Mouse (Mus musculus) liver, adult 2 months (tissue): ENCODE results near the gene Parpbp. TPM values are rescaled to one million over a fixed set of nuclear protein-coding genes. Genes with fewer than 3 reads are reported as not detected.

Source experiments
- DNase-seq: peaks from one replicate; pipeline ENCODE4 v3.0.0-alpha.2; 2011; ENCODE audit warnings: low read depth, low spot score; ENCODE audit errors: extremely low read depth
- H3K27ac ChIP-seq: fragments of 200-500 bp; replicated peaks from 2 replicates; pipeline ENCODE4 v1.5.1; 2012; ENCODE audit warnings: low read depth, mild to moderate bottlenecking, control low read depth, inconsistent platforms, low read length; ENCODE audit not compliant: insufficient read depth
- H3K27me3 ChIP-seq: fragments of 200-500 bp; 2 replicates; pipeline ENCODE4 v1.6.1; 2012; ENCODE audit warnings: mild to moderate bottlenecking, moderate library complexity, low read length, inconsistent platforms; ENCODE audit not compliant: control insufficient read depth, insufficient read depth
- H3K36me3 ChIP-seq: fragments of 200-500 bp; 2 replicates; pipeline ENCODE4 v1.6.1; 2012; ENCODE audit warnings: low read length, inconsistent platforms; ENCODE audit not compliant: control insufficient read depth, insufficient read depth
- H3K4me1 ChIP-seq: fragments of 200-500 bp; 2 replicates; pipeline ENCODE4 v1.6.1; 2011; ENCODE audit warnings: low read length; ENCODE audit not compliant: control insufficient read depth, insufficient read depth
- H3K4me3 ChIP-seq: fragments of 200-500 bp; 2 replicates; pipeline ENCODE4 v1.5.1; 2011; ENCODE audit warnings: low read depth, mild to moderate bottlenecking, control low read depth, low read length, moderate library complexity; ENCODE audit not compliant: insufficient read depth
- H3K79me2 ChIP-seq: fragments of 200-500 bp; 2 replicates; pipeline ENCODE4 v1.6.1; 2012; ENCODE audit warnings: inconsistent platforms, mild to moderate bottlenecking, low read length, moderate library complexity; ENCODE audit not compliant: control insufficient read depth, insufficient read depth
- H3K9ac ChIP-seq: fragments of 200-500 bp; 2 replicates; pipeline ENCODE4 v1.6.1; 2012; ENCODE audit warnings: low read depth, mild to moderate bottlenecking, control low read depth, inconsistent platforms, low read length
- CTCF ChIP-seq: fragments of 200-500 bp; IDR thresholded peaks from 2 replicates; pipeline ENCODE4 v1.5.1; 2011; ENCODE audit warnings: low read depth, low read length, control low read depth
- POLR2A ChIP-seq: fragments of 200-500 bp; IDR thresholded peaks from 2 replicates; pipeline ENCODE4 v1.6.1; 2011; ENCODE audit warnings: low read length, control low read depth; ENCODE audit not compliant: insufficient read depth; ENCODE audit errors: extremely low read depth
- WGBS: fragments of 180-500 bp; shearing (Covaris S2); methylation state at CpG from one replicate; pipeline ENCODE4 v1.1.7; 2018; 5-methylcytosine and 5-hydroxymethylcytosine counted together
- polyA plus RNA-seq: library from polyadenylated mRNA; depleted of rRNA; stranded (reverse); fragments of >200 nt; gene quantifications from 2 replicates; pipeline ENCODE4 v1.2.3, GENCODE M21; 2012; rRNA removed
- total RNA-seq: library from RNA; depleted of rRNA; stranded (reverse); fragments of >200 nt; gene quantifications from 2 replicates; pipeline ENCODE4 v1.2.3, GENCODE M21; 2014; rRNA removed

Gene Parpbp
- total and polyA plus RNA-seq, 2 experiments: 0.02 to 0.09 TPM

GRCm38 (mm10) chr10:88054233-88054985 lies 92.3 kb downstream of the Parpbp start:
- TF ChIP-seq POLR2A (no peak), CTCF (no peak)
- Histone ChIP-seq H3K27ac (no peak overlapping the region), H3K27me3 (no peaks in the 10 kb centered on the region), H3K36me3 (no peaks in the 10 kb centered on the region), H3K4me1 (peaks cover 2% of the 10 kb centered on the region; the same call in 1 of the 2 replicates), H3K4me3 (no peak overlapping the region), H3K9ac (no peak overlapping the region), H3K79me2 (no peaks in the 10 kb centered on the region)
- peak; percentile 7 for DNase-seq
- WGBS: 69% methylated on average over 14 of the region's 14 CpGs

- no peak for TF ChIP-seq CTCF
- no peak for TF ChIP-seq POLR2A
- H3K27me3 ChIP-seq: no peaks in the 10 kb centered on the region
- no peaks in the 10 kb centered on the region for H3K4me1 ChIP-seq
- H3K4me3 ChIP-seq: no peak overlapping the region
- H3K79me2 ChIP-seq: no peaks in the 10 kb centered on the region
- H3K36me3 ChIP-seq: no peaks in the 10 kb centered on the region
- no peak for DNase-seq
- WGBS: 75% methylated on average over 11 of the region's 11 CpGs
- no peak overlapping the region for H3K27ac ChIP-seq
- H3K9ac ChIP-seq: no peak overlapping the region
Measured at GRCm38 (mm10) chr10:88046098-88046771, 100.5 kb downstream of the Parpbp start.

- Histone ChIP-seq H3K36me3 (no peaks in the 10 kb centered on the region), H3K4me1 (no peaks in the 10 kb centered on the region), H3K9ac (no peak overlapping the region), H3K27ac (no peak overlapping the region), H3K27me3 (no peaks in the 10 kb centered on the region), H3K79me2 (no peaks in the 10 kb centered on the region), H3K4me3 (no peak overlapping the region)
- TF ChIP-seq POLR2A (no peak), CTCF (no peak)
- 86% methylated on average over 4 of the region's 4 CpGs for WGBS
- no peak for DNase-seq
Measured at GRCm38 (mm10) chr10:88044297-88044696, 102.4 kb downstream of the Parpbp start.

Other genes starting within 250 kb of the Parpbp start
- gene Pmch, start 55.9 kb downstream of the Parpbp start, total RNA-seq: not detected in 2 replicates
- gene Pmch, start 55.9 kb downstream of the Parpbp start, polyA plus RNA-seq: not detected in 2 replicates
- 8.9 and 11.3 TPM in 2 replicates for gene Nup37, start 51 bp upstream of the Parpbp start, total RNA-seq
- 2.4 and 3.4 TPM in 2 replicates for gene Nup37, start 51 bp upstream of the Parpbp start, polyA plus RNA-seq
- 45.6 and 50.2 TPM in 2 replicates for gene Washc3, start 54.2 kb upstream of the Parpbp start, total RNA-seq
- 8.7 and 9.4 TPM in 2 replicates for gene Washc3, start 54.2 kb upstream of the Parpbp start, polyA plus RNA-seq
- 0.46 and 0.81 TPM in 2 replicates for gene Dram1, start 232.1 kb upstream of the Parpbp start, total RNA-seq
- 0.25 and 0.60 TPM in 2 replicates for gene Dram1, start 232.1 kb upstream of the Parpbp start, polyA plus RNA-seq
- 5.2 and 6.8 TPM in 2 replicates for gene Gnptab, start 232.2 kb upstream of the Parpbp start, total RNA-seq
- gene Gnptab, start 232.2 kb upstream of the Parpbp start, polyA plus RNA-seq: 2.7 TPM in 2 replicates